ENCODE assay signal across 15 mouse cellular contexts in the genomic region with DNA sequence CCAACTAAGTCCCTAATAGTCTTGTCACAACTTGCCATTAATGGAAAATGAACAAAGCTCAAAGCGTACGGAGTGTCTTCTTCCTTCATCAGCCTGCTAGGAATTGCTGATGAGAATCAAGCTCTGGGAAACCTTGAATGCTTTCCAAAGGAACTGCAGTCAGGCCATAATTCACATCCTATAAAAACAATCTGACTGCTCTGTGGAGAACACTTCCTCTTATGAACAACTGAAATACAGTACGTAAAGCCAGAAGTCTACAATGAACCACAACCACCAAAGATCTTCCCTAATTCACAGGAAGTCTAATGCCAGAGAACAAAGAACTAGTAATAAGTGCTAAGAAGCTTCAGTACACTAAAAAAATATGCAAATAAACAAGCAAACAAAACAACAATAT. TPM values are rescaled to one million over a fixed set of nuclear protein-coding genes. Genes with fewer than 3 reads are reported as not detected.
DNase-seq lines count a peak whose midpoint lies in the region; ATAC-seq and TF ChIP-seq lines count a peak whose summit lies in the region.
"Had no signal": no experiment of that assay in that cellular context is flagged by ENCODE, and none has a peak within 500 bp of the region (broad histone marks: within the 10 kb centered on the region; RNA-seq: fewer than 3 reads in every experiment).

No protein-coding gene starts in this region.

- 41% methylated on average over 3 of the region's 3 CpGs for WGBS in kidney, embryonic 14.5 days
- whole genome bisulfite sequencing in midbrain, embryonic 10.5 days, result 98% methylated on average over 3 of the region's 3 CpGs

- H3K4me3 ChIP-seq in kidney, embryonic 14.5 days (ENCODE audit: low read length), result no peak overlapping the region
- no peak overlapping the region for H3K4me3 ChIP-seq in MEL (ENCODE audit: control insufficient read depth in 1 of 2, insufficient read depth in 1 of 2, low read depth in 2 of 2, low read length in 2 of 2)
- H3K4me3 ChIP-seq in midbrain, embryonic 10.5 days, result no peak overlapping the region

- no peak overlapping the region for H3K4me2 ChIP-seq in kidney, embryonic 14.5 days (replicated peaks; ENCODE audit: low read depth, low read length)

- no peaks in the 10 kb centered on the region for H3K9me3 ChIP-seq in kidney, embryonic 14.5 days (ENCODE audit: control insufficient read depth, low read length)
- H3K9me3 ChIP-seq in MEL (replicated peaks; ENCODE audit: insufficient read depth, low read length), result no peaks in the 10 kb centered on the region
- H3K9me3 ChIP-seq in midbrain, embryonic 10.5 days (replicated peaks), result no peaks in the 10 kb centered on the region

- H3K36me3 ChIP-seq in kidney, embryonic 14.5 days (ENCODE audit: control insufficient read depth, insufficient read depth, low read length), result peaks cover 61% of the 10 kb centered on the region
- peaks cover 19 to 59% of the 10 kb centered on the region in 2 experiments for H3K36me3 ChIP-seq in MEL (ENCODE audit: control insufficient read depth in 1 of 2, insufficient read depth in 2 of 2, low read length in 2 of 2)
- H3K36me3 ChIP-seq in midbrain, embryonic 10.5 days, result peaks cover 89% of the 10 kb centered on the region

- H3K79me2 ChIP-seq in MEL (ENCODE audit: control insufficient read depth, insufficient read depth, low read length, poor library complexity), result no peaks in the 10 kb centered on the region; the same call in 1 of the 2 replicates

- H3K4me1 ChIP-seq in kidney, embryonic 14.5 days (ENCODE audit: control insufficient read depth, insufficient read depth, low read length), result no peaks in the 10 kb centered on the region
- H3K4me1 ChIP-seq in MEL (ENCODE audit: control insufficient read depth in 1 of 2, insufficient read depth in 2 of 2, low read length in 2 of 2), result peaks cover 0 to 6% of the 10 kb centered on the region in 2 experiments; a peak in 2 of 4 replicates
- H3K4me1 ChIP-seq in midbrain, embryonic 10.5 days, result no peaks in the 10 kb centered on the region

- peak; percentile 55 for DNase-seq in kidney, postnatal 14 days
- DNase-seq in MEL (ENCODE audit: low read depth, low spot score) (peak; percentile 80), adipocyte (ENCODE audit: low spot score) (peak; percentile 33)
- DNase-seq in lung, postnatal 25 days (ENCODE audit: low spot score), result peak; percentile 29
- DNase-seq in midbrain, embryonic 10.5 days (ENCODE audit: low spot score), result no peak
- no peak for DNase-seq in embryo, embryonic 10 days (ENCODE audit: low spot score)
- DNase-seq: cerebellum, postnatal 36 days; liver; right cerebral cortex, postnatal 4 days had no signal

- no peaks in the 10 kb centered on the region for H3K27me3 ChIP-seq in kidney, embryonic 14.5 days (ENCODE audit: control insufficient read depth, insufficient read depth, low read length)
- H3K27me3 ChIP-seq in MEL (ENCODE audit: control insufficient read depth in 1 of 2, insufficient read depth in 2 of 2, low read length in 2 of 2), result no peaks in the 10 kb centered on the region
- H3K27me3 ChIP-seq in midbrain, embryonic 10.5 days (ENCODE audit: low read depth, poor library complexity, severe bottlenecking), result no peaks in the 10 kb centered on the region

- TF ChIP-seq CTCF in MEL (IDR thresholded peaks at IDR 0.05 in 2 of 3, conservative IDR thresholded peaks at IDR 0.05 in 1 of 3; ENCODE audit: control insufficient read depth in 1 of 3, insufficient read depth in 1 of 3, low read depth in 2 of 3, low read length in 3 of 3, poor library complexity in 1 of 3, severe bottlenecking in 1 of 3), result no peak

- TF ChIP-seq RAD21 in MEL (IDR thresholded peaks at IDR 0.05; ENCODE audit: low read depth, low read length), result no peak

- no peak overlapping the region for H3K27ac ChIP-seq in kidney, embryonic 14.5 days (ENCODE audit: low read depth, low read length)
- no peak overlapping the region for H3K27ac ChIP-seq in MEL (ENCODE audit: control insufficient read depth, low read depth, low read length)
- no peak overlapping the region for H3K27ac ChIP-seq in midbrain, embryonic 10.5 days (replicated peaks)

- no peak for ATAC-seq in kidney, embryonic 14.5 days (ENCODE audit: low FRiP score, low TSS enrichment)
- ATAC-seq: inflammation-experienced regulatory T-cells, adult 6 months had no signal

- peak; percentile 52 to 54; a peak in 3 of 4 replicates for TF ChIP-seq EP300 in MEL (IDR thresholded peaks at IDR 0.05; ENCODE audit: low read depth in 1 of 2, low read length in 2 of 2)

- H3K9ac ChIP-seq in kidney, embryonic 14.5 days (ENCODE audit: low read depth, low read length), result no peak overlapping the region
- H3K9ac ChIP-seq in MEL (ENCODE audit: control insufficient read depth, low read depth, low read length, poor library complexity, severe bottlenecking), result no peak overlapping the region

- TF ChIP-seq POLR2A in MEL (IDR thresholded peaks at IDR 0.05; ENCODE audit: control insufficient read depth in 1 of 2, insufficient read depth in 1 of 2, low read depth in 1 of 2, low read length in 2 of 2, poor library complexity in 1 of 2), result no peak

TF ChIP-seq in MEL, 35 proteins besides CTCF, POLR2A, EP300 and RAD21:
- 0 out of 2 replicates have a peak, but pooled peaks have one; percentile 9 for TF ChIP-seq ETS1 (IDR thresholded peaks at IDR 0.05; ENCODE audit: low read depth, low read length)
- no peak for TF ChIP-seq MAFK (IDR thresholded peaks at IDR 0.05; ENCODE audit: borderline replicate concordance, low read depth, low read length)
- peak; percentile 73; the same call in 1 of the 2 replicates for TF ChIP-seq RCOR1 (IDR thresholded peaks at IDR 0.05; ENCODE audit: low read depth, low read length)

RNA-seq across cellular contexts. Expression of a gene that starts 28.5 kb away (rescaled TPM):
- 215 and 247 TPM in 2 replicates for polyA plus RNA-seq in kidney, embryonic 14.5 days (2014; fragmentation: Nextera tagmentation; extraction: Ambion mirVana)
- 61.3 and 67.7 TPM in 2 replicates for total RNA-seq in MEL (2012; rRNA removed)
- polyA plus RNA-seq in MEL (2012; ENCODE audit: insufficient read depth in 1 of 2, insufficient read length in 2 of 2, low read depth in 1 of 2, low replicate concordance in 2 of 2, missing spikeins in 1 of 2), result 100 to 1,000 TPM; 114 to 731 TPM
- polyA plus RNA-seq in midbrain, embryonic 10.5 days (2016; fragmentation: Nextera tagmentation; extraction: Ambion mirVana), result 179 and 183 TPM in 2 replicates

RNA-seq across cellular contexts. Expression of a gene that starts 56.1 kb away (rescaled TPM):
- polyA plus RNA-seq in kidney, embryonic 14.5 days (2014; fragmentation: Nextera tagmentation; extraction: Ambion mirVana), result 1.7 and 2.6 TPM in 2 replicates
- not detected in 2 replicates for total RNA-seq in MEL (2012; rRNA removed)
- polyA plus RNA-seq in MEL (2012; ENCODE audit: insufficient read depth in 1 of 2, insufficient read length in 2 of 2, low read depth in 1 of 2, low replicate concordance in 2 of 2, missing spikeins in 1 of 2), result under 1 TPM in 1 of 2 experiments, not detected in 1; 0.89 TPM
- polyA plus RNA-seq in midbrain, embryonic 10.5 days (2016; fragmentation: Nextera tagmentation; extraction: Ambion mirVana), result 1.1 TPM in 1 of 2 replicates, not detected in the other
- total RNA-seq: gastrocnemius, postnatal 4 days; heart, postnatal 25 days; left cerebral cortex, adult 18-20 months had no signal
- polyA plus RNA-seq: testis, adult 2 months had no signal

Comparison
In these comparisons a context has a peak if more than half of its experiments do, and no peak if none do; other contexts are left out.
1. DNase-seq: peak in kidney, postnatal 14 days (single experiment), MEL (single experiment), adipocyte (single experiment) and lung, postnatal 25 days (single experiment); none in midbrain, embryonic 10.5 days (single experiment) and embryo, embryonic 10 days (single experiment).